8 mouse cellular contexts compared by ENCODE assay signal in the genomic region with DNA sequence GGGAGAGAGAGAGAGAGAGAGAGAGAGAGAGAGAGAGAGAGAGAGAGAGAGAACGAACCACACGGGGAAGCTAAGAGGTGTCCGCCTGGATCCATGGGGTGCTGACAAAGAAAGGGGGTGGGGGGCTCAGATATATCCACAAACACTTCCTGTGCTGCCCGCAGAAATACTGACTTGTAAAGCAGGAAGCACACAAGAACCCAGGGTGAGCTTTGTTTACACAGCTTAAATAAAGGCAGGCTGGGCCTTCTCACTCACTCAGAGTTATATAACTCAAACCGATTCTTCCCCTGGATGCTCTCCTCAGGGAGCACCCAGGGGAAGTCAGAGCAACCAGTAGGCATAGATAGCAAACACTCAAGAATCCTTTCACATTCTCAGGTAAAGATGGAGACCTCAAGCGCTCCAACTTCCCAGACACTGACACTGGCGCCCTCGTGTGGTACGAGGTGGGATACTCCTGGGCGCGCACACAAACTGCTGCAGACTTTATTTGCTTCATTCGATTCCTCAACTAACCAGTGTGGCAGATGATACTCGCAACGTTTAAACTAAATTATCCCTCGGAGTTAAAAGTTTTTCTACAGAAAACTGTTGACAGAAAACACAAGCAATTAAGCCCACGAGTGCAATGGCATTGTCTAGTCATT. TPM values are rescaled to one million over a fixed set of nuclear protein-coding genes. Genes with fewer than 3 reads are reported as not detected.
DNase-seq lines count a peak whose midpoint lies in the region; ATAC-seq lines count a peak whose summit lies in the region.

No protein-coding gene starts in this region.

- 32% methylated on average over 16 of the region's 16 CpGs for WGBS in forebrain, embryonic 15.5 days

- H3K4me1 ChIP-seq in forebrain, embryonic 15.5 days: no peaks in the 10 kb centered on the region

- H3K4me3 ChIP-seq in forebrain, embryonic 15.5 days: no peak overlapping the region

- H3K36me3 ChIP-seq in forebrain, embryonic 15.5 days: no peaks in the 10 kb centered on the region

- H3K4me2 ChIP-seq in forebrain, embryonic 15.5 days (replicated peaks): no peak overlapping the region

- DNase-seq in ES-CJ7 (ENCODE audit: low read depth, low spot score): peak; percentile 83
- peak; percentile 20 for DNase-seq in c-Kit-negative CD71-positive TER-119-positive erythroid progenitor cells, embryonic 14.5 days (ENCODE audit: low read depth, low spot score)
- DNase-seq in heart, postnatal 14 days: peak; percentile 76 to 84
- DNase-seq in layer of hippocampus, adult 9-11 months: peak; percentile 27
- DNase-seq in lung, postnatal 10 days: peak; percentile 80
- DNase-seq in right cerebral cortex, adult 2 months (ENCODE audit: low spot score in 2 of 2): peak; percentile 64 to 74
- DNase-seq in urinary bladder, adult 2 months (ENCODE audit: low spot score): peak; percentile 65

- H3K27me3 ChIP-seq in forebrain, embryonic 15.5 days: no peaks in the 10 kb centered on the region

- intact Hi-C loops in heart, postnatal 14 days (cut with DNase I): loop anchor here (2.0 to 5.0 kb wide), 2 partner anchors 57 to 85 kb away; no protein-coding TSS in a partner anchor

- H3K27ac ChIP-seq in forebrain, embryonic 15.5 days (replicated peaks): no peak overlapping the region

- no peak overlapping the region for H3K9ac ChIP-seq in forebrain, embryonic 15.5 days (replicated peaks)

- ATAC-seq in forebrain, embryonic 15.5 days (replicated peaks): peak; percentile 53

- no peaks in the 10 kb centered on the region for H3K9me3 ChIP-seq in forebrain, embryonic 15.5 days

RNA-seq across cellular contexts. Expression of gene Zp3r, which starts 4.5 kb away (rescaled TPM):
- polyA plus RNA-seq in forebrain, embryonic 15.5 days (2015; fragmentation: Nextera tagmentation; extraction: Ambion mirVana): not detected in 2 replicates
- not detected for total RNA-seq in heart, postnatal 14 days (2021)
- polyA plus RNA-seq in urinary bladder, adult 2 months (2012; rRNA removed): 0.88 and 1.3 TPM in 2 replicates

RNA-seq across cellular contexts. Expression of gene C4bp, which starts 27.5 kb away (rescaled TPM):
- not detected in 2 replicates for polyA plus RNA-seq in forebrain, embryonic 15.5 days (2015; fragmentation: Nextera tagmentation; extraction: Ambion mirVana)
- total RNA-seq in heart, postnatal 14 days (2021): not detected
- not detected in 2 replicates for polyA plus RNA-seq in urinary bladder, adult 2 months (2012; rRNA removed)

Comparison
In these comparisons a context has a peak if more than half of its experiments do, and no peak if none do; other contexts are left out.
1. DNase-seq: peak in every context shown above with its lines; median percentile 83 in ES-CJ7; 80 in heart, postnatal 14 days; 80 in lung, postnatal 10 days; 69 in right cerebral cortex, adult 2 months; 65 in urinary bladder, adult 2 months; 27 in layer of hippocampus, adult 9-11 months; 20 in c-Kit-negative CD71-positive TER-119-positive erythroid progenitor cells, embryonic 14.5 days.